Mouse (Mus musculus) neutrophil, adult 5-6 weeks (primary cell): ENCODE measurements around the gene Gm20388. TPM values are rescaled to one million over a fixed set of nuclear protein-coding genes. Genes with fewer than 3 reads are reported as not detected.

ENCODE experiments used
- ATAC-seq: fragments of 151-379, 151-347 bp; 2 replicates; pipeline ENCODE4 v1.8.0; 2017; ENCODE audit warnings: mild to moderate bottlenecking, moderate TSS enrichment; ENCODE audit not compliant: insufficient number of reproducible peaks, poor library complexity, low FRiP score, severe bottlenecking; ENCODE audit errors: extremely low read depth
- total RNA-seq: library from RNA; stranded (forward); fragments of 200-1000 nt; gene quantifications from 2 replicates; pipeline ENCODE4 v1.2.3, GENCODE M21; 2017

Gm20388 gene
- total RNA-seq, 1 experiment from 2014 or later, result 10.8 TPM

GRCm38 (mm10) chr8:123648245-123649170 lies 3737.9 kb downstream of the Gm20388 start:
- no peak for ATAC-seq

GRCm38 (mm10) chr8:123649483-123649882 lies 3738.8 kb downstream of the Gm20388 start:
- ATAC-seq, result no peak

- no peak for ATAC-seq
These were observed 3740.9 kb downstream of the Gm20388 start for GRCm38 (mm10) chr8:123651390-123652098.

GRCm38 (mm10) chr8:123652641-123653040 lies 3742.0 kb downstream of the Gm20388 start:
- ATAC-seq, result no peak

- ATAC-seq, result peak; percentile 59
These were observed 3742.8 kb downstream of the Gm20388 start, which contains the start of gene Rhou for GRCm38 (mm10) chr8:123653308-123653993. Gene Rhou, plus strand, starts transcription at chr8:123653929.

GRCm38 (mm10) chr8:123653994-123654569 lies 3743.4 kb downstream of the Gm20388 start:
- no peak for ATAC-seq

- no peak for ATAC-seq
These were observed 3744.1 kb downstream of the Gm20388 start for GRCm38 (mm10) chr8:123654763-123655162.

- ATAC-seq, result no peak
These were observed 3744.7 kb downstream of the Gm20388 start for GRCm38 (mm10) chr8:123655351-123655779.

GRCm38 (mm10) chr8:123657826-123658225 lies 3747.2 kb downstream of the Gm20388 start:
- no peak for ATAC-seq

- ATAC-seq, result no peak
These were observed 3748.9 kb downstream of the Gm20388 start for GRCm38 (mm10) chr8:123659469-123660057.

- no peak for ATAC-seq
These were observed 3750.9 kb downstream of the Gm20388 start for GRCm38 (mm10) chr8:123661515-123661914.

- no peak for ATAC-seq
These were observed 3754.9 kb downstream of the Gm20388 start for GRCm38 (mm10) chr8:123665580-123665979.

- no peak for ATAC-seq
These were observed 3756.2 kb downstream of the Gm20388 start for GRCm38 (mm10) chr8:123666832-123667231.

GRCm38 (mm10) chr8:123668681-123669080 lies 3758.0 kb downstream of the Gm20388 start:
- no peak for ATAC-seq

- ATAC-seq, result no peak
These were observed 3760.1 kb downstream of the Gm20388 start for GRCm38 (mm10) chr8:123670766-123671165.

GRCm38 (mm10) chr8:123671454-123671853 lies 3760.8 kb downstream of the Gm20388 start:
- no peak for ATAC-seq

GRCm38 (mm10) chr8:123672648-123673047 lies 3762.0 kb downstream of the Gm20388 start:
- ATAC-seq, result no peak

- no peak for ATAC-seq
These were observed 3765.0 kb downstream of the Gm20388 start for GRCm38 (mm10) chr8:123675611-123676010.

- no peak for ATAC-seq
These were observed 3767.7 kb downstream of the Gm20388 start for GRCm38 (mm10) chr8:123678390-123678789.
